Mouse (Mus musculus) midbrain, embryonic 16.5 days (tissue): ENCODE results near the gene Rbl2. TPM values are rescaled to one million over a fixed set of nuclear protein-coding genes. Genes with fewer than 3 reads are reported as not detected.

Experiments used
- ATAC-seq: fragments of 200-750 bp; cut with Nextera tagmentation; 2 replicates; pipeline ENCODE4 v1.8.0; 2017; ENCODE audit warnings: moderate TSS enrichment
- H3K27ac ChIP-seq: fragments of 300-500 bp; sonication (generic); 2 replicates; pipeline ENCODE4 v1.5.1; 2014; ENCODE audit warnings: mild to moderate bottlenecking, low read length, mixed read lengths
- H3K27me3 ChIP-seq: fragments of 300-500 bp; sonication (generic); 2 replicates; pipeline ENCODE4 v1.6.1; 2014; ENCODE audit warnings: low read depth, low read length, mixed read lengths; ENCODE audit not compliant: control insufficient read depth, insufficient read depth
- H3K36me3 ChIP-seq: fragments of 300-500 bp; sonication (generic); 2 replicates; pipeline ENCODE4 v1.6.1; 2014; ENCODE audit warnings: mild to moderate bottlenecking, low read length, moderate library complexity, mixed read lengths; ENCODE audit not compliant: control insufficient read depth, insufficient read depth
- H3K4me1 ChIP-seq: fragments of 300-500 bp; sonication (generic); 2 replicates; pipeline ENCODE4 v1.6.1; 2014; ENCODE audit warnings: mild to moderate bottlenecking, low read length, mixed read lengths; ENCODE audit not compliant: control insufficient read depth, insufficient read depth
- H3K4me2 ChIP-seq: fragments of 300-500 bp; sonication (generic); 2 replicates; pipeline ENCODE4 v1.6.1; 2014; ENCODE audit warnings: mild to moderate bottlenecking, low read length, mixed read lengths
- H3K4me3 ChIP-seq: fragments of 300-500 bp; sonication (generic); 2 replicates; pipeline ENCODE4 v1.5.1; 2014; ENCODE audit warnings: low read depth, mild to moderate bottlenecking, low read length, moderate library complexity, mixed read lengths
- H3K9ac ChIP-seq: fragments of 300-500 bp; sonication (generic); 2 replicates; pipeline ENCODE4 v1.6.1; 2014; ENCODE audit warnings: low read depth, low read length, mixed read lengths
- H3K9me3 ChIP-seq: fragments of 300-500 bp; sonication (generic); replicated peaks from 2 replicates; pipeline ENCODE4 v1.6.1; 2014; ENCODE audit warnings: mild to moderate bottlenecking, low read length, mixed read lengths; ENCODE audit not compliant: control insufficient read depth, poor library complexity, severe bottlenecking
- WGBS: fragments of 180-500 bp; shearing (Covaris S2); extraction: QIAGEN DNeasy Blood & Tissue Kit; methylation state at CpG from one replicate; pipeline ENCODE4 v1.1.7; 2014; 5-methylcytosine and 5-hydroxymethylcytosine counted together
- polyA plus RNA-seq: library from polyadenylated mRNA; unstranded; fragments of >200 nt; fragmentation: Nextera tagmentation; extraction: Ambion mirVana; gene quantifications from 2 replicates; pipeline ENCODE4 v1.2.1, GENCODE M21; 2015

Gene Rbl2
- polyA plus RNA-seq, 1 experiment from 2014 or later = 22.5 TPM

- Histone ChIP-seq H3K4me2 (no peak overlapping the region), H3K9me3 (no peaks in the 10 kb centered on the region), H3K27ac (no peak overlapping the region), H3K4me3 (no peak overlapping the region), H3K27me3 (no peaks in the 10 kb centered on the region), H3K36me3 (0 out of 2 replicates have a peak, but pooled peaks cover 5% of the 10 kb centered on the region), H3K4me1 (no peaks in the 10 kb centered on the region), H3K9ac (no peak overlapping the region)
- WGBS = 89% methylated on average over 7 of the region's 7 CpGs
- ATAC-seq = no peak
Measured at GRCm38 (mm10) chr8:91059884-91060510, 9.9 kb upstream of the Rbl2 start.

GRCm38 (mm10) chr8:91060555-91061471, 9.0 kb upstream of the Rbl2 start:
- H3K4me3 ChIP-seq = no peak overlapping the region
- no peaks in the 10 kb centered on the region for H3K27me3 ChIP-seq
- H3K4me2 ChIP-seq = no peak overlapping the region
- no peak for ATAC-seq
- no peaks in the 10 kb centered on the region for H3K9me3 ChIP-seq
- H3K36me3 ChIP-seq = 0 out of 2 replicates have a peak, but pooled peaks cover 5% of the 10 kb centered on the region
- no peak overlapping the region for H3K27ac ChIP-seq
- no peak overlapping the region for H3K9ac ChIP-seq
- WGBS = 76% methylated on average over 19 of the region's 19 CpGs
- no peaks in the 10 kb centered on the region for H3K4me1 ChIP-seq

- Histone ChIP-seq H3K27ac (no peak overlapping the region), H3K4me2 (no peak overlapping the region), H3K9me3 (no peaks in the 10 kb centered on the region), H3K4me3 (no peak overlapping the region), H3K36me3 (no peaks in the 10 kb centered on the region), H3K9ac (no peak overlapping the region), H3K27me3 (no peaks in the 10 kb centered on the region), H3K4me1 (peaks cover 6% of the 10 kb centered on the region)
- no peak for ATAC-seq
- 80% methylated on average over 4 of the region's 4 CpGs for WGBS
Measured at GRCm38 (mm10) chr8:91065179-91065578, 4.7 kb upstream of the Rbl2 start.

GRCm38 (mm10) chr8:91069407-91069806, 450 bp upstream of the Rbl2 start:
- peak overlapping the region; percentile 51 for H3K27ac ChIP-seq

GRCm38 (mm10) chr8:91070275-91070859, 510 bp downstream of the Rbl2 start:
- Histone ChIP-seq H3K4me1 (peaks cover 18% of the 10 kb centered on the region), H3K4me2 (peak overlapping the region; percentile 84), H3K27ac (peak overlapping the region; percentile 89), H3K9ac (peak overlapping the region; percentile 94), H3K27me3 (no peaks in the 10 kb centered on the region), H3K36me3 (no peaks in the 10 kb centered on the region), H3K4me3 (peak overlapping the region; percentile 90), H3K9me3 (no peaks in the 10 kb centered on the region)
- WGBS = under 1% methylated on average over 34 of the region's 34 CpGs
- ATAC-seq = peak; percentile 84

More at GRCm38 (mm10) chr8:91069407-91069806, 450 bp upstream of the Rbl2 start:
- Histone ChIP-seq H3K4me3 (peak overlapping the region; percentile 90), H3K4me1 (peaks cover 18% of the 10 kb centered on the region), H3K27me3 (no peaks in the 10 kb centered on the region), H3K36me3 (no peaks in the 10 kb centered on the region), H3K9ac (peak overlapping the region; percentile 94), H3K4me2 (peak overlapping the region; percentile 84), H3K9me3 (no peaks in the 10 kb centered on the region)
- WGBS = 5% methylated on average over 10 of the region's 10 CpGs
- ATAC-seq = peak; percentile 9; the same call in 1 of the 2 replicates

GRCm38 (mm10) chr8:91077077-91077867, 7.4 kb downstream of the Rbl2 start:
- Histone ChIP-seq H3K4me1 (no peaks in the 10 kb centered on the region), H3K27me3 (no peaks in the 10 kb centered on the region), H3K9ac (no peak overlapping the region), H3K36me3 (peaks cover 20% of the 10 kb centered on the region), H3K9me3 (no peaks in the 10 kb centered on the region), H3K4me3 (no peak overlapping the region), H3K4me2 (no peak overlapping the region), H3K27ac (no peak overlapping the region)
- ATAC-seq = no peak
- 95% methylated on average over 12 of the region's 12 CpGs for WGBS

- H3K27ac ChIP-seq = no peak overlapping the region
- H3K4me2 ChIP-seq = no peak overlapping the region
- H3K4me1 ChIP-seq = no peaks in the 10 kb centered on the region
- WGBS = 98% methylated on average over 2 of the region's 2 CpGs
- no peak overlapping the region for H3K4me3 ChIP-seq
- H3K9me3 ChIP-seq = no peaks in the 10 kb centered on the region
- H3K36me3 ChIP-seq = peaks cover 22% of the 10 kb centered on the region
- H3K9ac ChIP-seq = no peak overlapping the region
- no peaks in the 10 kb centered on the region for H3K27me3 ChIP-seq
- no peak for ATAC-seq
Measured at GRCm38 (mm10) chr8:91079678-91080077, 9.8 kb downstream of the Rbl2 start.

- Histone ChIP-seq H3K4me2 (no peak overlapping the region), H3K4me1 (no peaks in the 10 kb centered on the region), H3K27ac (no peak overlapping the region), H3K36me3 (peaks cover 20% of the 10 kb centered on the region), H3K9ac (no peak overlapping the region), H3K27me3 (no peaks in the 10 kb centered on the region), H3K4me3 (no peak overlapping the region), H3K9me3 (no peaks in the 10 kb centered on the region)
- ATAC-seq = no peak
- 92% methylated on average over 7 of the region's 7 CpGs for WGBS
Measured at GRCm38 (mm10) chr8:91081911-91082310, 12.1 kb downstream of the Rbl2 start.
